Mouse (Mus musculus) neural tube, embryonic 11.5 days (tissue): ENCODE results near the gene Acsbg2. TPM values are rescaled to one million over a fixed set of nuclear protein-coding genes. Genes with fewer than 3 reads are reported as not detected.

Experiments
- ATAC-seq: fragments of 200-750 bp; cut with Nextera tagmentation; 2 replicates; pipeline ENCODE4 v1.8.0; 2017; ENCODE audit warnings: moderate number of reproducible peaks, mild to moderate bottlenecking, moderate TSS enrichment, moderate library complexity; ENCODE audit not compliant: insufficient read depth, low FRiP score, low TSS enrichment
- DNase-seq: peaks from one replicate; pipeline ENCODE4 v3.0.0-alpha.2; 2015; ENCODE audit warnings: low spot score
- H3K27ac ChIP-seq: fragments of 300-500 bp; sonication (generic); 2 replicates; pipeline ENCODE4 v1.5.1; 2014; ENCODE audit warnings: low read depth, mild to moderate bottlenecking, low read length
- H3K27me3 ChIP-seq: fragments of 300-500 bp; sonication (generic); 2 replicates; pipeline ENCODE4 v1.6.1; 2014; ENCODE audit warnings: mild to moderate bottlenecking, low read length, mixed read lengths; ENCODE audit not compliant: control insufficient read depth, insufficient read depth
- H3K36me3 ChIP-seq: fragments of 300-500 bp; sonication (generic); 2 replicates; pipeline ENCODE4 v1.6.1; 2014; ENCODE audit warnings: mild to moderate bottlenecking, low read length, moderate library complexity, mixed read lengths; ENCODE audit not compliant: control insufficient read depth, insufficient read depth
- H3K4me1 ChIP-seq: fragments of 300-500 bp; sonication (generic); 2 replicates; pipeline ENCODE4 v1.6.1; 2014; ENCODE audit warnings: low read length, mixed read lengths; ENCODE audit not compliant: control insufficient read depth, insufficient read depth
- H3K4me2 ChIP-seq: fragments of 300-500 bp; sonication (generic); 2 replicates; pipeline ENCODE4 v1.6.1; 2014; ENCODE audit warnings: low read depth, mild to moderate bottlenecking, moderate library complexity
- H3K4me3 ChIP-seq: fragments of 300-500 bp; sonication (generic); 2 replicates; pipeline ENCODE4 v1.5.1; 2014; ENCODE audit warnings: low read depth, low read length
- H3K9ac ChIP-seq: fragments of 300-500 bp; sonication (generic); 2 replicates; pipeline ENCODE4 v1.6.1; 2014; ENCODE audit warnings: mild to moderate bottlenecking, low read length
- H3K9me3 ChIP-seq: fragments of 300-500 bp; sonication (generic); 2 replicates; pipeline ENCODE4 v1.6.1; 2016; ENCODE audit warnings: low read length; ENCODE audit not compliant: control insufficient read depth
- WGBS: fragments of 180-500 bp; shearing (Covaris S2); extraction: QIAGEN DNeasy Blood & Tissue Kit; methylation state at CpG from one replicate; pipeline ENCODE4 v1.1.7; 2014; 5-methylcytosine and 5-hydroxymethylcytosine counted together
- polyA plus RNA-seq: library from polyadenylated mRNA; unstranded; fragments of >200 nt; fragmentation: Nextera tagmentation; extraction: Ambion mirVana; gene quantifications from 2 replicates; pipeline ENCODE4 v1.2.1, GENCODE M21; 2014

Gene Acsbg2
- polyA plus RNA-seq, 1 experiment from 2014 or later: not detected

DNA sequence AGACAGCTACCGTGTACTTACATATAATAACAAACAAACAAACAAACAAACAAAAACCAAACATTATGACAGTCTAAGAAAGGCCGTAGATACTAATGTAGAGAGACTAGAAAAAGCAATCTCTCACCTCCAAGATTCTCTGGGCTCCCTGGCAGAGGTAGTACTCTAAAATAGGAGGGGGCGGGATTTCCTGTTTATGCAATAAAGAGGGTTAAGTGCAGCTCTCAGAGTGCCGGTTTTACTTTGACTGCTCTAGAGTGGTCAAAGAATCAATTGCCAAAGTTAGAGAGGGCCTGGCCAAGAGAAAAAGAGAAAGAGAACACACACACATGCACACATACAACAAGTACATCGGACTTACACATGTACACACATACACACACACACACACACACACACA is 32.1 kb downstream of the Acsbg2 start:
- Histone ChIP-seq H3K27me3 (no peaks in the 10 kb centered on the region), H3K36me3 (no peaks in the 10 kb centered on the region), H3K9ac (no peak overlapping the region), H3K4me2 (no peak overlapping the region), H3K9me3 (no peaks in the 10 kb centered on the region), H3K4me3 (no peak overlapping the region), H3K4me1 (no peaks in the 10 kb centered on the region), H3K27ac (no peak overlapping the region)
- 81% methylated on average over 5 of the region's 5 CpGs for WGBS
- DNase-seq: no peak
- ATAC-seq: no peak

DNA sequence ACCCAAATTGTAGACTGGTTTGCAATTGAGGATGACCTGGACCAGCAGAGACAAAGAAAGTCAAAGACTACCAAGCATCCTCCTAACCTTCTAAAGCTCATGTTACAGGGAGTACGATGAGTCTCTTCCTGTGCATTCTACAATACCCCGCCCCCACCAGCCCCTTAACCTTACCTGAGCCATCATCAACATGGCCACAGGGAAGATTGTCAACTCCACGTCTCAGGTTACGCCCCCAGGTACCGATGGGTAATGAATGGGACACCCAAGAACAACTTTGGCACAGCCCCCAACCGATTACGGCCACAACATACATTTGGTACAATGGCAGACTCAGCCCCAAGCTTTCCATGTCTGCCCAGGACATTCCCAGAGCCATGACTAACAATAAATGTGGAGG is 33.7 kb downstream of the Acsbg2 start:
- no peak for ATAC-seq

DNA sequence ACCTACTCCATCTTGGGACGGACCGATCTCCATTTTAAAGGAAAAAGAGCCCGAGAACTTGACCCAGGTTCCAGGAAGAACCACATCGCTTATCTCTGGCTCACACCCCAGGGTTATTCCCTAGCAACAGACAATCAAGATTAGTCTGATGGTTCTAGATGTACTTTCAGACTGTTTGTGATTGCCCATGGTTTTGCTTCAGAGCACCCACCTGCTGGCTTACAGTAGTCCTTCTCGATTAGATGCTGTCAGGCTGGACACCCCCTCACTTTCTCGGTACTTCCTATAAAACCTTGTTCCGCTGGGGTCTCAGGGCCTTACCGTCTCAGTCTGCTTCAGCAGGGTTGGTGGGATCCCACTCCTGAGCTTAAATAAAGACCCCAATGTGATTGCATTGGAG is 37.9 kb downstream of the Acsbg2 start:
- no peak overlapping the region for H3K9ac ChIP-seq
- no peaks in the 10 kb centered on the region for H3K9me3 ChIP-seq
- no peak overlapping the region for H3K4me2 ChIP-seq
- H3K36me3 ChIP-seq: no peaks in the 10 kb centered on the region
- 90% methylated on average over 8 of the region's 8 CpGs for WGBS
- H3K27me3 ChIP-seq: no peaks in the 10 kb centered on the region
- ATAC-seq (no peak), DNase-seq (no peak)
- no peaks in the 10 kb centered on the region; the same call in 1 of the 2 replicates for H3K4me1 ChIP-seq
- H3K4me3 ChIP-seq: no peak overlapping the region
- no peak overlapping the region for H3K27ac ChIP-seq

More for the DNA sequence above, 33.7 kb downstream of the Acsbg2 start:
- no peak overlapping the region for H3K4me2 ChIP-seq
- WGBS: 85% methylated on average over 7 of the region's 7 CpGs
- H3K9me3 ChIP-seq: no peaks in the 10 kb centered on the region
- H3K36me3 ChIP-seq: no peaks in the 10 kb centered on the region
- no peak overlapping the region for H3K4me3 ChIP-seq
- DNase-seq: no peak
- H3K9ac ChIP-seq: no peak overlapping the region
- H3K27me3 ChIP-seq: no peaks in the 10 kb centered on the region
- H3K27ac ChIP-seq: no peak overlapping the region
- H3K4me1 ChIP-seq: no peaks in the 10 kb centered on the region

DNA sequence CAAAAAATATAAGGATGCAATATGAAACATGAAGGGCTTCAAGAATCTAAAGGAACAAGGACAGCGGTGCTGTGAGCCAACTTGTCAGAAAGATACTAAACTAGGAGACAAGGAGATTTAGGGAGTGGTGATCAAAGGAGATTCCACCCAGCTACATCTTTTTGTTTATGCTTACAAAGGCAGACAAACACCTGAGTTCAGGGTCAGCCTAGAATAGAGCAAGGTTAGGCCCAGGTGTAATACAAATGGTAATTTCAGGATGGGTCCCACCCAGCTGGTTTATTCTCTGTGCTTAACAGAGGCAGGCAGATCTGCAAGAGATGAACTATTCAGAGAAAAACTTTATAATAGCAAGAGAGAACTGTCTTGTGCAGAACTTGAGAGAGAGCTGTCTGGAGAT is 40.9 kb downstream of the Acsbg2 start:
- H3K4me1 ChIP-seq: peaks cover 7% of the 10 kb centered on the region
- H3K4me3 ChIP-seq: no peak overlapping the region
- no peaks in the 10 kb centered on the region for H3K36me3 ChIP-seq
- H3K9me3 ChIP-seq: no peaks in the 10 kb centered on the region
- 95% methylated on average over 1 of the region's 1 CpGs for WGBS
- ATAC-seq (no peak), DNase-seq (no peak)
- no peak overlapping the region for H3K4me2 ChIP-seq
- peaks cover 12% of the 10 kb centered on the region for H3K27me3 ChIP-seq
- no peak overlapping the region for H3K9ac ChIP-seq
- no peak overlapping the region for H3K27ac ChIP-seq

DNA sequence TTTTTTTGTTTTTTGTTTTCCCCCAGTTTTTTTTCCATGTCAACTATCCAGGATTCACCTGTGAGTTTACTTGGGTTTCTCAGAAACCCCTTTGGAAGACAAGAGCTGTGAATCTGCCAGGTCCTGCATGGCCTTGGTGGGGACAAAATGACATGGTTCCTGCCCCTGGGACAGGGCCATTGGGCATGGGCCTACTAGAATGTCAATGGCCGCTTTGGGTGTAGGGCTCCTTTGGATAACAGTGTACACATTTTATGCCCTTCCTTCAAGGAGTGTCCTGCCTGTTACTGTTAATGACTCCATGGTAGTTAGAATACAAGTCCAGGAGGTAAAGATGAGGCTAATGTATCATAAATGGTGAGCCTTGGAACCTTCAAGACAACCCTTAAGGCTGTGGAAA is 41.3 kb downstream of the Acsbg2 start:
- Histone ChIP-seq H3K4me3 (no peak overlapping the region), H3K9me3 (no peaks in the 10 kb centered on the region), H3K9ac (no peak overlapping the region), H3K27ac (no peak overlapping the region), H3K4me2 (no peak overlapping the region), H3K36me3 (no peaks in the 10 kb centered on the region), H3K4me1 (peaks cover 7% of the 10 kb centered on the region), H3K27me3 (peaks cover 12% of the 10 kb centered on the region)
- DNase-seq (no peak), ATAC-seq (no peak)
- 100% methylated on average over 1 of the region's 1 CpGs for WGBS

DNA sequence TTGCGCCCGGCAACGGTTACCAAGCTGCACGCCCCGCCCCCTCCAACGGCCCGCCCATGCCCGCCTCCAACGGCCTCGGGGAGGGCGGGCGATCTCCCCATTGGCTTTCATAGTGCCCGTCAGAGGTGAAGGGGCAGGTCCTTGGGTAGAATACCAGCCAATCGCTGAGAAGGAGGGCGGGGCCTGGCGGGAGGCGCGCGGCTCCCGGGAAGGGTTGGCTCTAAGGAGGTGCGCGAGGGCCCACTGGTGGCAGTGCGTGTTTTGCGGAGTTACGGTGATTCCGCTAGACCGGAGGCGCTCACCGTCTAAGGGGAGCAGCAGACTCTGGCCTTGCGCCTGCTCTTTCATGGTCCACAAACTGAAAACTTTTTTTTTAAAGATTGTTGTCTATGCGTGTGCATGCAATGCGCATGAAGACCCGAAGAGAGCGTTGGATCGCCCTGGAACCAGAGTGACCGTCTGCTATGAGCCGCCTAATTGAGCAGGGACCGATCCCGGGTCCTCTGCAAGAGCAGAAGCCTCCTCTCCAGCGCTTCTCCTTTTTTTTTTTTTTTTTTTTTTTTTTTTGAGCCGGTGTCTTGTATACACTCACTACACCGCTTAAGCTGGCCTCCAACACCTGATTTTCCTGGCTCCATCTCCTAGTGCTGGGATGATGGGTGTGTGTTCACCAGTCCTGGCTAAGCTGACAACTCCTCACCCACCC is 43.0 kb downstream of the Acsbg2 start:
- Histone ChIP-seq H3K4me2 (peak overlapping the region; percentile 87), H3K9ac (peak overlapping the region; percentile 60), H3K4me1 (peaks cover 7% of the 10 kb centered on the region), H3K27me3 (peaks cover 12% of the 10 kb centered on the region), H3K9me3 (no peaks in the 10 kb centered on the region), H3K36me3 (no peaks in the 10 kb centered on the region), H3K4me3 (peak overlapping the region; percentile 61), H3K27ac (no peak overlapping the region)
- 0% methylated on average over 39 of the region's 42 CpGs for WGBS
- ATAC-seq: peak; percentile 98
- peak; percentile 98 for DNase-seq

DNA sequence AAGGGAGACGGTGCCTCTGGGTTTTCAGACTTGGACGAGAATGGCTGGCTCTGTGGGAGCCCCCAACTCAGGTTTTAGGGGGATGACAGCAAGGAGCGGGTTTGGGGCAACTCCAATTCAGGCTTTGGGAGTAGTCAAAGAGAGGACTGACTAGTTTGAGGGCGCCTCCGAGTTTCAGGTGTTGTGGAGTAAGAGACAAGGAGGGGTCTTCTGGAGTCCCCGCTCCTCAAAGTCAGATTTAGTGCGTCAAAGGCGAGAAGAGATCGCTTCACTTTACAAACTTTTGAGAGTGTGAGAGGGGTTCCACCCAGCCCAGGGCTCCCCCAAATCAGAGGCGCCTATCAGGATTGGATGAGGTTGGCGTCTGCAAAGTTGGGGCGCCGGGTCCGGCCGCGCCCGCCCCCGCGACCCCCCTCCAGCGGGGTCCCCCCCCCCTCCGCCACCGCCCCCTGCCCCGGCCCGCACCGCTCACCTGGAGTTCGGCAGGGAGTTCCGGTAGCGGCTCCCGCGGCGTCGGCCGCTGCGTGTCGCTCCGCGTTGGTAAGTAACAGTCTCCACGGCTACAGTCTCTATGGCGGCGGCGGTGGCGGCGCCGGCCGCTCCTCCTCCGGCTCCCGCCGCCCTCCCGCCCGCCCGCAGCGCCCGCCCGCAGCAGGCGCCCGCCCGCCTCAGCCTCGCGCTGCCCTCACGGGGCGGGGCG is 43.7 kb downstream of the Acsbg2 start, which contains the start of gene Rfx2:
Rfx2 (minus strand) TSS at position 603 of the 700 bp plus-strand sequence.
- Histone ChIP-seq H3K27ac (no peak within 1 kb of the TSS), H3K27me3 (peaks cover 12% of the 10 kb centered on the region), H3K4me2 (peak within 1 kb of the TSS; percentile 87), H3K9me3 (no peaks in the 10 kb centered on the region), H3K9ac (peak within 1 kb of the TSS; percentile 60), H3K36me3 (no peaks in the 10 kb centered on the region), H3K4me3 (peak within 1 kb of the TSS; percentile 61), H3K4me1 (peaks cover 7% of the 10 kb centered on the region)
- ATAC-seq (peak; percentile 1; the same call in 1 of the 2 replicates), DNase-seq (no peak)
- WGBS: under 1% methylated on average over 41 of the region's 62 CpGs

DNA sequence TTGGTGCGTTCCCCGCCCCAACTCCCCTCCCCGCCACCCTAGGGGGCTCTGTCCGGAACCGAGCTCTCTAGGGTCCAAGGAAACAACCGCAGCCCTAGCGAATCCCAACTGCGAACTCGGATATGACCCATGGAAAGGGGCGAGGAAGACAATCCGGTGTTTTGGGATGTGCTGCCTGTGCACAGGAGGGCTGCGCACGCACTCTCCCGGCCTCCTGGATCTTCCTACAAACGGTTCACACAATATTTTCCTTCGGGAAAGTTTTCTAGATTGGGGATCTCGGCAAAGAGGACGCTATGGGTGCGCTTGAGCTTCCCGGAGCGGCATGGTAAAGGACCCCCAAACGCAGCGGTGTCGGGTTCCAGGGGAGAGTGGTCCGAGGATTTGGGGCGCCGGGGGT is 44.5 kb downstream of the Acsbg2 start:
- Histone ChIP-seq H3K4me2 (peak overlapping the region; percentile 87), H3K4me1 (peaks cover 7% of the 10 kb centered on the region), H3K36me3 (no peaks in the 10 kb centered on the region), H3K27me3 (peaks cover 12% of the 10 kb centered on the region), H3K4me3 (peak overlapping the region; percentile 61), H3K9me3 (no peaks in the 10 kb centered on the region), H3K9ac (peak overlapping the region; percentile 23), H3K27ac (no peak overlapping the region)
- DNase-seq: no peak
- WGBS: 0% methylated on average over 27 of the region's 27 CpGs
- ATAC-seq: no peak

DNA sequence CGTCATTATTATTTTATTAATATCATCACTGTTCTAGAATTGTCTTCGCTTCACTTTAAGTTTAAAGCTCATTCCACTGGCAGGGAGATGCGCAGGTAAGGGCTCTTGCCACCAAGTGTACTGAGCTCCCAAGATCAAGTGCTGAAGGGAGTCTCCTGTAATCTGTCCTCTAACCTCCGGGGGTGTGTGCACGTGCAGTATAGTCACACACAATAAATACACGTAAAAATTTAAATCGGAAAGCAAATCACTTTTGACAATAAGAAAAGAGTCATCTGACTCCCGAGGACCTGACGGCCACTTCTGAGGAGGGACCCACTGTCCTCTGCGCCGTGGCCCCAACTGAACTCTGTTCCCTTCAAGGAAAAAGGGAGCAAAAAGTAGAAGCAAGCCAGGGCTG is 45.1 kb downstream of the Acsbg2 start:
- H3K27me3 ChIP-seq: peaks cover 12% of the 10 kb centered on the region
- peak overlapping the region; percentile 87 for H3K4me2 ChIP-seq
- H3K9me3 ChIP-seq: no peaks in the 10 kb centered on the region
- H3K4me3 ChIP-seq: peak overlapping the region; percentile 61
- no peak for DNase-seq
- no peaks in the 10 kb centered on the region for H3K36me3 ChIP-seq
- no peak overlapping the region for H3K27ac ChIP-seq
- 22% methylated on average over 11 of the region's 11 CpGs for WGBS
- no peak for ATAC-seq
- H3K9ac ChIP-seq: no peak overlapping the region
- peaks cover 7% of the 10 kb centered on the region for H3K4me1 ChIP-seq
